Mouse (Mus musculus): ENCODE data around the gene Fn1. TPM values are rescaled to one million over a fixed set of nuclear protein-coding genes. Genes with fewer than 3 reads are reported as not detected.

The Fn1 gene
- 100 to 1,000 TPM; 147 to 216 TPM for total RNA-seq (2021)
- long read RNA-seq, experiment 1, full-length matches to known transcripts = 8 of 35 reads
- long read RNA-seq, experiment 1, partial matches to known transcripts = 24 of 35 reads
- long read RNA-seq, experiment 1, other reads (novel, unspliced or antisense) = 3 of 35 reads
- long read RNA-seq, experiment 2, full-length matches to known transcripts = 14 of 53 reads
- long read RNA-seq, experiment 2, partial matches to known transcripts = 22 of 53 reads
- long read RNA-seq, experiment 2, other reads (novel, unspliced or antisense) = 17 of 53 reads

- intact Hi-C loops (cut with DNase I; ENCODE audit: low total_unique reads) = no loop called here
- DNase-seq = peak; percentile 95
Observed at GRCm38 (mm10) chr1:71652551-71653399, at the start of gene Fn1. Gene Fn1 (minus strand): TSS chr1:71653200.

DNA sequence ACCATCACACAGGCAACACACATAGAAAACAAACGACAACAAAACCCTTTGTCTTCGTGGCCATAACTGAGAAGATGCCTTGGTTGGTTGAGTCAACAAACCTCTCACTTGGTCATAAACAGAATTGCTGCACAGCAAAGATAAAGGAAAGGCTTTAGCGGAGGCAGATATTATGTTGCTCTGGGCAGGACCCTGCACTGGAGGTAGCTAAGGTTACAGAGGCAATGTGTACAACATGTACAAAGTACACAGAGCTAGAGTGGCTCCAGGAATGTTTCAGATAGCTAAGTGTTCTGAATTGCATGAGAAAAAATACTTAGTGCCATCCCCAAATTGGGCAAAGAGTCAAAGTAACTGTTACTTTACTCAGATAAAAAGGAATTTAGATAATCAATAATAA is 43.1 kb upstream of the Fn1 start:
- intact Hi-C loops (cut with DNase I; ENCODE audit: low total_unique reads) = no loop called here

GRCm38 (mm10) chr1:71691472-71692277 is 38.7 kb upstream of the Fn1 start:
- intact Hi-C loops (cut with DNase I; ENCODE audit: low total_unique reads) = no loop called here
- DNase-seq = no peak

More for the DNA sequence above, 43.1 kb upstream of the Fn1 start:
- no peak for DNase-seq

DNA sequence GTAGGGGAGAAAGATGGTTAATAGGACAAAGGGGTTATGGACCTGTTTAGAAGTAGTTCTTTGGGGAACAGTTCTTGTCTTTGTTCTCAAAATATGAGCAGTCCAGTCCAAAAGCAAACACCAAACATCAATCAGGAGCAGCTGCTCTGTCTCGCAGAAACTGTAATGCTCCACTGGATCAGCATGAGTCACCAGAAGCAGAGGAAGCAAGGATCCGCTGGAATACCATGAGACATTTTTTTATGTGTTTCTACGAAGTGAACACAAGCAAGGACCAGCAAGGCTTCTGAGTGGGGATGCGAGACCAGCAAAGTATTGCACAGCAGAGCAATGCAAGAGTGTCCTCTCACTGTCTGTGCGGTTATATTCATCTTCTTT is 35.9 kb upstream of the Fn1 start:
- DNase-seq = no peak
- intact Hi-C loops (cut with DNase I; ENCODE audit: low total_unique reads) = no loop called here

GRCm38 (mm10) chr1:71688272-71688925 is 35.4 kb upstream of the Fn1 start:
- intact Hi-C loops (cut with DNase I; ENCODE audit: low total_unique reads) = no loop called here
- DNase-seq = no peak

GRCm38 (mm10) chr1:71686791-71687190 is 33.8 kb upstream of the Fn1 start:
- intact Hi-C loops (cut with DNase I; ENCODE audit: low total_unique reads) = no loop called here
- no peak for DNase-seq

- intact Hi-C loops (cut with DNase I; ENCODE audit: low total_unique reads) = no loop called here
- DNase-seq = peak; percentile 10
Observed at GRCm38 (mm10) chr1:71683736-71684135, 30.7 kb upstream of the Fn1 start.

- no peak for DNase-seq
- intact Hi-C loops (cut with DNase I; ENCODE audit: low total_unique reads) = no loop called here
Observed at GRCm38 (mm10) chr1:71682194-71682715, 29.3 kb upstream of the Fn1 start.

- intact Hi-C loops (cut with DNase I; ENCODE audit: low total_unique reads) = no loop called here
- DNase-seq = no peak
Observed at GRCm38 (mm10) chr1:71681306-71681705, 28.3 kb upstream of the Fn1 start.

GRCm38 (mm10) chr1:71680046-71680672 is 27.2 kb upstream of the Fn1 start:
- intact Hi-C loops (cut with DNase I; ENCODE audit: low total_unique reads) = no loop called here

GRCm38 (mm10) chr1:71675420-71675819 is 22.4 kb upstream of the Fn1 start:
- intact Hi-C loops (cut with DNase I; ENCODE audit: low total_unique reads) = no loop called here
- no peak for DNase-seq

More at GRCm38 (mm10) chr1:71680046-71680672, 27.2 kb upstream of the Fn1 start:
- no peak for DNase-seq

GRCm38 (mm10) chr1:71674274-71674673 is 21.3 kb upstream of the Fn1 start:
- DNase-seq = no peak
- intact Hi-C loops (cut with DNase I; ENCODE audit: low total_unique reads) = no loop called here

DNA sequence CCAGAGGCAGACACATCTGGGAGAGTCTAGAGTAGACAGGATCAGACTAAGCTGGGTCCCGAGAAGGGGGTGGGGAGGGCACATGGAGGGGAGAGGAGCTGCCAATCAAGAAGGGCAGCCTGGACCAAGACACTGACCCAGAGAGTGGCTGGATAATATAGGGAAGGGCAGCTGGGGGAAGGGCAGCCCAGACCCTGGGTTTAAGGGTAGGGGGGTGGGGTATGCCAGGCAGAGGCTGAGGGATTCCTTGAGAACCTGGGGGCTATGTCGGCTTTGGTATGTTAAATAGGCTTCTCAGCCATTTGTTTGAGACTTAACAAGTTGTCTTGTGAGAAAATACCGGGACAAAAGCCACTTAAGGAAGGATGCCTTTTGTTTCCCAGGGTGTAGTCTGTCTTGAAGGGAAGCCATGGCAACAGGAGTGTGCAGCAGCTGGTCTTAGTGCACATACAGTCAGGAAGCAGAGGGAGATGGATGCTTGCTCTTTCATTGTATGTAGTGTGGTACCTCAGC is 20.5 kb upstream of the Fn1 start:
- no peak for DNase-seq
- intact Hi-C loops (cut with DNase I; ENCODE audit: low total_unique reads) = no loop called here

DNA sequence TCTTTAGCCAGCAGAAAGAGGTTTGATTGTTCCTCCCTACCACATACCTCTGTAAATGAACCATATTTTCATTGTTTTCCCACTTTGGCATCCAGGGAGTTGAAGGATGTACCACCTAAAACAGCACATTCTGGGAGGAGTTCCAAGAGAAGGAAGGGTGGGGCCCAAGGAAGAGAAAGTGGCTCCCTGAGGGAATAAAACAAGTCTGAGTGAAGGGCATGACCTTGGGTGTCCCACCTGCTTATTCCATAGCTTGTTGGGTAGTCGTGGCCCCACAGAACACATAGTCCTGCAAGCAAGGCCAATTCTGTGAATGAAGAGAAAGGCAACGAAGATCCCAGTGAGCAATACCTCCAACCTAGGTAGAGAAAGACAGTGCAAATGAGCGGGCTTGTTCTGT is 19.3 kb upstream of the Fn1 start:
- intact Hi-C loops (cut with DNase I; ENCODE audit: low total_unique reads) = no loop called here
- no peak for DNase-seq

DNA sequence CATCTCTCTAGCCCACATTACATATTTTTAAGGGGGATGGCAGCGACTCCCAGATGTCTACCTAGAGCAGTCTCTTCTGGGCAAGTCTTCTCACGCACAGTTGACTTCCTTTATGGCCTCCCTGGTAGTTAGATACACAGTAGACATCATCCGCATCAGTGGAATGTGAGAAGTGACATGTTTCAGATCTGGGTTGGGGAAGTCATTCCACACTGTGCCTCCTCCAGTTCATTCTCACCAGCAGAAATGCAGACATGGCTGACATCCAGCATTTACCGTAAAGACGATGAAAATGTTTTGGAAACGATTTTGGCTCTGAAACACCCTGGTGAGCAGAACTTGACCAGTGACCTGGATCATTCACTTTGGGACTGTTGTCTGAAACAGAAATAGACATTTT is 10.2 kb upstream of the Fn1 start:
- intact Hi-C loops (cut with DNase I; ENCODE audit: low total_unique reads) = no loop called here
- DNase-seq = no peak

DNA sequence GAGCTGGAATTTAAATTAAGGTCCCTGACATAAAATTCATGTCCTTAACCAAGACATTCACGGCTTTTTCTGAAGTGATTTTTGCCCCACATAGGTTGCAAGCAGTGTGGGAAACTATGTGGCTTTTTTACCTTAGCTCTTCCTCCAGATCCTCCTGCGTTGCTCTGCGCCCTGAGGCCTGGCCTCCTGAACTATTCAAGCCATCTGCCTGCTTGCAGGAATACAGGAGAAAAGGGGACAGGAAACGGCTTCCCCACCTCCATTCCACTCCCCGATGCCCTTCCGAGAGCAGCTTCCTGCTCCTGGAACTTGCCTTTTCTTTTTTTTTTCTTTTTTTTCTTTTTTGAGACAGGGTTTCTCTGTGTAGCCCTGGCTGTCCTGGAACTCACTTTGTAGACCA is 5.6 kb upstream of the Fn1 start:
- intact Hi-C loops (cut with DNase I; ENCODE audit: low total_unique reads) = no loop called here
- no peak for DNase-seq

DNA sequence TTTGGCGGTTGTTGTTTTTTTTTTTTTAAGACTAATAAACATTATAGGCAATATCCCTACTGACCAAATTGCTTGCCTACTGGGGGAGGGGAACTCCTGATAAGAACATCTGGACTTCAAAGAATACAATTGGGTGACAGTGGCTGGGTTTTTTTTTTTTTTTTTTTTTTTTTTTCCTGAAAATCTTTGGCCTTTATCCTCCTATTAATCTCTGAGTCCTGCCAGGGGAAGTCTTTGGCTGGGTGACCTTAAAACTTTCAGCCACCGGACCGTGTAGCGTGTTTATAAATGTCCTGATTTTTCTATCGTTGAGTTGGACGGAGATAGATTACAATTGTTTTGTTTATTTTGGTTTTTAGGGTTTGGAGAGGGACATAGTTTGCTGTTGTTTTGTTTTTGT is 3.3 kb upstream of the Fn1 start:
- no peak for DNase-seq
- intact Hi-C loops (cut with DNase I; ENCODE audit: low total_unique reads) = no loop called here

- intact Hi-C loops (cut with DNase I; ENCODE audit: low total_unique reads) = no loop called here
- no peak for DNase-seq
Observed at GRCm38 (mm10) chr1:71654221-71654620, 1.2 kb upstream of the Fn1 start.
